Mouse (Mus musculus): Measurements from ENCODE around the gene Vkorc1.
"Not testable (repeated sequence)": the region's sequence is repeated elsewhere in the genome, so short reads cannot be mapped to it uniquely, and the experiment has no call there.

The Vkorc1 gene

DNA sequence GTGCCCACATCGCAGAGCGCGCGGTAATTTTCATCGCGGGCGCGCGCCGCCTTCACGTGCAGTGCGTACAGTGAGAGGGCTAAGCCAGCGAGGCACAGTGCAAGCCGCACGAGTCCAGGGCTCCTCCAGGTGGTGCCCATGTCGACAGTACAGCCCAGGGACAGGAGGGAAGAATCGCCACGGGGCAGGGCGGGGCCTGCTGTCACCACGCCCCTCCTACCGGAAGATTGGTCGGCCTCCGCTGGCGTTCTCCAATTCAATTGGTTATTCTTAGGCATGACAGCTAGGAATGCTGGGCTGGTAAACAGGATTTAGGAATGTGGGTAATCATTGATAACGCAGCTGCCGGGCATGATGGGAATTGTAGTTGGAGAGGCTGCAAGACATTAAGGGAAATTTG lies at the start of gene Vkorc1, which contains the start of gene Gm21974:
Gene Vkorc1, minus strand, starts transcription at position 176 of the 400 bp plus-strand sequence.
Gene Gm21974, minus strand, starts transcription at position 13 of the 400 bp plus-strand sequence.
- DNase-seq: peak; percentile 91

DNA sequence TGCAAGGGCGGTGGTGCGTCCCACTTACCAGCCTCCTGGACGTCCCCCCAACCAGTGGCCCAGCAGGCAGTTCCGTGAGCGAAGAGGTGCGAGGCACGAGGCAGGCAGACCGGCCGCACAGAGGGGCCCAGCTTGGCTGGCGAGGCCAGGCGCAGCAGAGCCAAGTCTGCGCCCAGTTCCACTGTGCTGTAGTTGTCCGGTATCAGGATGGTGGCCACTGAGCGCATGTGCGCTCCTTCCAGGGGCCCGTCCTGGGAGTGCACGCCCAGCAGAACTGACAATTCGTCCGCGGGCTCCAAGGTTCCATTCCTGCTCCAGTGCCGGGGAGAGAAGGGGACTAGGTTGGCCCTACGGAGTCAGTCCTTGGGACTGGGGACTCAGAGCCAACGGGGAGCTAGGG lies 49.2 kb upstream of the Vkorc1 start:
- DNase-seq: no peak

DNA sequence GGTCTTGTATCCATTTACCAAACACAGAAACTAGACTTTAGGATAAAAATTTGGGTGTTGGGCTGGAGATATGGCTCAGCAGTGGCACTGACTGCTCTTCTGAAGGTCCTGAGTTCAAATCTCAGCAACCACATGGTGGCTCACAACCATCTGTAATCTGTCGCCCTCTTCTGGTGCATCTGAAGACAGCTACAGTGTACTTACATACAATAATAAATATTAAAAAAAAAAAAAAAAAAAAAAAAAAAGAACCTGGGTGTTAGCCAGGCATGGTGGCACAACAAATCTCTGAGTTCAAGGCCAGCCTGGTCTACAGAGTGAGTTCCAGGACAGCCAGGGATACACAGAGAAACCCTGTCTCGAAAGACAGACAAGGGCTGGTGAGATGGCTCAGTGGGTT lies 46.7 kb upstream of the Vkorc1 start:
- not testable (repeated sequence) for DNase-seq

DNA sequence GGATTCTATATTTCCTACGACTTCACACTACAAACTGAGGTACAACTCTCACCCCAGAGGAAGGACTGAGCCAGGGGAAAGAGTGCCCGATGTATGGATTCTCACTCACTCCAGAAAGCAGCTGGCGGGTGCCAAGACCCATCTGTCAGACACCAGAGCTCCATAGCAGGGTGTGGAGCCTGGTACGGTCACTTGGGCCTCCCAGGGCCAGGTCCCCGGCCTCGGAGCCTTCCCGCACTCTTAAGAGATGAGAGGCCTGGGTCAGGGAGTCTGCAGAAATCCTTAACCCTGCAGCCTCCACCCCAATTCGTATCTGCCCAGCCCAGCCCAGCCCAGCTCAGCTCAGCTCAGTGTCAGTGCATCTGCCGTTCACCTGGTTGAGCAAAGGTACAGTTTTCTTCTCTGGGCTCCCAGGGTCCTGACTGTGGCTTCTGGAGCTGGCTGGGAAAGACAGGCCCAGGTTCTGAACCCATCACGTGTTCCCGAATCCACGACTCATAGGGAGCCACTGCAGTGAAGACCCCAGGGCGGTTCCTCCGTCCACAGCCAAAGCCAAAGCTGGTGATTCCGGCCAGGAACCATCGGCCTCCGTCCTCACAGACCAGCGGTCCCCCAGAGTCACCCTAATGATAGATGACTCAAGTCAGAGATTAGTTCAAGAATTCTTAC lies 40.9 kb upstream of the Vkorc1 start:
- no peak for DNase-seq

DNA sequence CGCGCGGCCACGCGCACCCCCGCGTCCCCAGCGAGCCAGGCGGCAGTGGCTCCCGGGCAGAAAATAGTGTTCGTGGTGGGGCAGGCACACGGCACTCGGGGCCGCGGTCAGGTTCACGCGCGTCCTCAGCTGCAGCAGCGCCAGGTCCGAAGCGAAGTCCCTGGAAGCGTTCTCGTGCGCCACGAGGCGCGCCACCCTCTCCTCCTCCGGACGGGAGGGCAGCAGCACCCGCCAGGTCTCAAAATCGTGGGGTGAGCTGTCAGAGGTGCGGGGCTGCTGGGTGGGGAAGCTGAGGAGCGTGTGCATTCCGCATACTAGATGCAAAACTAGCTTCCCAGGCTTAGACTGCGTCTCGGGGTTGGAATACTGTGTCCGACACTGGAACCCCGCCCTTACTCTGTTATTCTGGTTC lies 40.3 kb upstream of the Vkorc1 start:
- DNase-seq: no peak

DNA sequence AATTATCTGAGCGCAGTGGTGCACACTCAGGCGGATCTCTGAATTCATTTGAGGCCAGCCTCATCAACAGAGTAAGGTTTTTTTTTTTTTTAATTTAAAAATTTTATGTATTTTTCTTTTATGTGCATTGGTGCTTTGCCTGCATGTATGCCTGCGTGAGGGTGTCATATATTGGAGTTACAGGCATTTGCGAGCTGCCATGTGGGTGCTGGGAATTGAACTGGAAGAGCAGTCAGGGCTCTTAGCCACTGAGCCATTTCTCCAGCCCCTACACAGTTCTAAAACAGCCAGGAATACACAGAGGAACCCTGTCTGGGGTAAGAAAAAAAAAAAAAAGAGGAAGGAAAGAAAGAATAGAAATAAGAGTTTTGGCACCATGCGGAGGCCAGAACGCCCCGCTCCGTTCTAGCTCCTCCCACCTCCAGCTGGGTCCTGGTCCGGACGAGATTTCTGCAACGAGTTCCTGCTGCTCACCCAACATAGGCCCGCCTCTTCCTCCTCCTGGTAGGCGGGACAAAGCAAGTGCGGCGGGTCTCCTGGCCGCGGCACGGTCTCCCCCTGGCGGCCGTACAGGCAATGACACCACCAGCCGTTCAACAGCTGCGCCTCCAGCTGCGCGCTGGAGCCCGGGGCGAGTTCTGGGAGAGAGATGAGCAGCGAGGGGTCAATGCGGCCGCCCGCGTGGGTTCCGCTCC lies 39.8 kb upstream of the Vkorc1 start:
- peak; percentile 96 for DNase-seq

DNA sequence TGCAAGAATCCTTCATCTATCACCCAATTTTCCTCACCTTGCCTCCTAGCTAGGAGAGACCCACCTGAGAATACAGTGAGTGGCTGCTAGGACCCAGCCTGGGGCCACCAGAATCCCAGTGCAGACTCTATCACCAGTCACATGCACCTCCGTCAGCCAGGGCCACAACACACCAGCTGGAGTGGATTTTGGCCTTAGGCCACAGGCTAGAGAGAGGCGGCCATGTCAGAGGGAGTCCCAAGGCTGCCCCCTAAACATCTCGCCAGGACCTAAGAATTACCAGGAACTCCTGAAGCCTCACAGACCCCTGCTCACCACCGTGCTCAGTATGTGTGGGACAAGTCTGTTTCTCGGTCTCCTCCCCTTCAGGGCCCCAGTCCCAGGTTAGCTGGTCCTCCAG lies 38.7 kb upstream of the Vkorc1 start:
- DNase-seq: no peak

DNA sequence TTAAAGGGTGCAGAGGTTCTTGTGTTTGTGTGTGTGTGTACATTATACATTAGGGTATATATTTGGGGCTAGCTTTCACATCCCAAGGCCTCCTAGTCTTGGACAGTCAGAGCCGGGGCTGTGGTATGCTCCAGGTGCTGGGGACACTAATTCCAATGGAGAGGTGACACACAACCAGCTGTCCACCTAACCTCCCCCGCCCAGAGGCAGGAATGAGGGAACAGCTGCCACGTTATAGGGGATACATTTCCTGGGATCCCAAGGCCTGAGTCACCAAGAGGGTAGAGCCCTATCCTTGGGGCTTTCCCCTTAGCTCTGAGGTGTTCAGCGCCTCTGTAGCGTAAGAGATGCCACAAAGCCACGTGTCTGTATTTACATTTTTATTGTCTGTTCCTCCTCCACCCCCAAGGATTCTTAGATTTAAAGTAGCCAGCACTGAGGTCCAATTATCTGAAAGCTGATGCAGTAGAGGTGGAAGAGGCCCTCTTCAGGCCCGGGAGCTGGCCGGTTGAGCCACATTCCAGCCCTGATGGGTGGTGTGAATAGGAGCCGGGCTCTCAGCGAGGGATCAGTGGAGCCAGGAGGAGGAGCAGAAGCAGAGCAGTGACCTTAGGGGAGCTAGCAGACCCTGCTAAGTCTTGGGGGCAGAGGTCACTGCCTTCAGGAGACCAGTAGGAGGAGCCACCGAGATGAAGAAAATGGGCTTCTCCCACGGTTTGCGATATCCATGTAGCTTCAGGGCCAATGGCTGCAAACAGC lies 37.0 kb upstream of the Vkorc1 start:
- DNase-seq: no peak

DNA sequence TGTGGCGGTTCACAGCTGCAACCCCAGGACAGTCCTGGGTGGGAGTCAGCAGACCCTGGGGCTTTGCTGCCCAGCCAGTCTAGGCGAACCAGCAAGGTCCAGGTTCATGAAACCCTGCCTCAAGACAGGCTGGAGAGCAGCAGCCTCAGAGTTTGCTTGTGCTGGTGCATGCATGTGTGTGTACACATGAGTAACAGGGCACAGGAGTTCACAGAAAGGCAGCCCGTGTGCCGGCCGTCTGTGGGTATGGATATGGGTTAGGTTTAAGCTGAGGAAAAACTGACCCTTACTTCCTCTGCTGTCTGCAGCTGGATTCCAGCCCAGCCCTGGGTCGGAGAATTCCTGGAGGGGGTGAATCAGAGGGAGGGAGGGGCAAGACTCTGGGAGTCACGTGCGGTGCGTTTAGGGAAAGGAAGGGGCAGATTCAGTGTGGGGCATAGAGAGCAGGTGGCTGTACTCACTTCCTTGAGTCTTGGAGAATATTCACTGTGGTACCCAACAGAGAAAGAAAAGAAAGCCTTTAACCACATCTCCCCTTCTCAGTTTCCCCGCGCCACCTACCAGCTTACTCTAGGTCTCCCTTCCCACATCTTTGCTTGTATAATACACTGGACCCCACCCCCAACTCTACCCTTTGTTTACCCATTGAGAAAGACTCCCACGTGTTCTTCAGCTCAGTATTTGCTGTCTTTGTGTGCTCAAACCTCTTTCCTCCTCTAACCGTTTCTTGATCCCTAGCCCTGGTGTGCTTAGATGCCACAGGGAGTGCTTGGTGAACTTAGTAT lies 36.1 kb upstream of the Vkorc1 start:
- no peak for DNase-seq

DNA sequence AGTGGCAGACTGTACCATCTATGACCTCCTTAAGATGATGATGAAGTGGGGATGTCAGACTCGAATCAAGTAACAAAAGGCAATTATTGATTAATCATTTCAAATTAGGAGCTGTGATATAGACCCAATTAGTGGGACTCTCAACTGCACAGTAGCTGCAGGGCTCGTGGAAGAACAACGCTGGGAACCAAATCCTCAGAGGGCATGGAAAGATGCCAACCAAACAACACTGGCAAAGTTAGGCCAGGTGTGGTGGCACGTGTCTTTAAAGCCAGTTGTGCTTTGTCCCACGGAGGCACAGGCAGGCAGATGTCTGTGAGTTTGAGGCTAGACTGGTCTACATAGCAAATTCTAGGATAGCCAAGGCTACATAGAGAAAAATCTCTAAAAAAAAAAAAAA lies 35.2 kb upstream of the Vkorc1 start:
- DNase-seq: no peak

DNA sequence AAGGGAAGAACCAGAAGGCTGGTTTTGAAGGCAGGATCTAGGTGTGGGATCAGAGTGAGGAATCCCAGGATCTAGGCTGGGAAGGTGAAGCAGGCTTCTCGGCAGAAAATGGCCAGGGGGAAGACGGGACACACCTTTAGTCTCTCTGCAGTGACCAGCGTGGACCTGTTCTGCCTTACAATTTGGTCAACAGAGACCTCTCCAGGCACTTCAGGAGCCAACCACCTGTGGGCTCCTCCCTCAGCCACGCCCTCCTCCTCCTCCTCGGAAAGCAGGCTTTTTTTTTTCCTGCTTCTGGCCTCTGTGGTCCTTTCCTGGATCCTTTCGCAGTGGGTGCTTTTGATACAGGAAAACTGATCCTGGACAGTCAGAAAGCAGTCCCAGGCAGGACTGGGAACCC lies 34.5 kb upstream of the Vkorc1 start, which contains the start of gene Prss8:
Gene Prss8, minus strand, starts transcription at position 182 of the 400 bp plus-strand sequence.
- DNase-seq: no peak

DNA sequence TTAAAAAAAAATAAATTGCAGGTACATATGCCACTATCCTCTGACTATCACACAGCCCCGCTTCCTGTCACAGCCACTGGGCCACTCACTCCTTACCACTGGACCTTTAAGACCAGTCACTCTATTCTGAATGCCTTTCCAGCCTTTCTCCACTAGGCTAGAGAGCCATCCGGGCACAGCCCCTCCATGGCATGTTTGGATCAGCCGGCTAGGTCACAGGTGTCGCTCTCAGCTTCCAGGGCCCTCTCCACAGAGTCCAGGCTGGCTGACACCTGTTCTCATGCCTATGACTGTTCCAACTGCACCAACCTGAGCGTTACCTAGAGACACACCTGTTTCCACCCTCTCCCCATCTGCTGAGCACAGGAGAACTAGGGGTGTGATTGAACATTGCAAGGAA lies 33.2 kb upstream of the Vkorc1 start:
- DNase-seq: no peak

DNA sequence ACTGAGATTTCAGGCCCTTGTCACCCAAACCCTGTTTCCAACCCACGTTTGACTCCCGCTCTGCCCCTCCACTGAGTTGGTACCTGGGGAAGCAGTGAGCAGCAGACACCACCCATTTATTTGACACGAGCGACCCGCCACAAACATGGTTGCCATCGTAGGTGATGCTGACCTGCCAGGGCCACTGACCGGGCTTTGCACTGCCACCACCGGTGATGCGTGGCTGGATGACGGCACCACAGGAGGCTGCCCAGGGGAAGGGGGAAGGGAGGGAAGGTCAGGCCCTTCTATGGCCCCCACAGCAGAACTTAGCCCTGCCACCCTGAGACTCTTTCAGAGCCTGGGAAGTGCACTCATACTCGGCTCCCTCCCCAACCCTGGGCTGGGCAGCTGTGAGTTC lies 32.3 kb upstream of the Vkorc1 start:
- no peak for DNase-seq

DNA sequence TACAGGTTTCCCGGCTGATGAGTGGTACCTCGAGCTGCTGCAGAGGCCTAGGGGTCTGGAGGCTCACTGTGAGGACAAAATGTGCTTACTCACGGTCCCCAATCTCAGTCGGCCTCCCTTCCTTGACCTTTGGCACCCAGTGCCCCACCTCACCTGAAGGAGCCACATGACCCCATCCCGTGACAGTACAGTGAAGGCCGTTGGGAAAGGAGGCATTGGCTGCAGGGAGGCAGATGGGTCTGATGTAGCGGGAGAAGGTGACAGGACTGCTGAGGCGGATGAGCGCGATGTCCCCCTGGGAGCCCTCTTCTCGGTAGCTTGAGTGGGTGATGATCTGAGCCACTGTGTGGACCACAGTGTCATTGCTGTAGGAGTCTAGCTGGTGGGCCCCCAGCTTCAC lies 31.4 kb upstream of the Vkorc1 start:
- no peak for DNase-seq

DNA sequence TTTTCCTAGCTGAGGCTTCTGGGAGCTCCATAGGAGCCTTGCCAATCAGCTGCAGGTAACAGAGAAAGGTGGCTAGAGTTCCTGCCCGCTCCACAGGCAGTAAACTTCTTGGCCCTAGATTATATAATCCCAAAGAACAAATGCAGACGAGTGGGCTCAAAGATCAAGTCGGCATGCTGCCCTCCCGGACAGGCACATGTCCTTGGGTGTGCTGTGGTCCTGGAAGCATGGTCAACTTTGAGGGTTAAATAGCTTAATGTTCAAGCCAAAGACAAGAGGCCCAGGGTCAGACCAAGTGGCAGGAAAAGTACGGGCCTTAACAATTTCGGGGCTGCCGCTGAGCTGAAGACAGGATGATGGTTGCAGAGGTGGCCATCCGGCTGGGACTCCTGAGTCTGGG lies 30.6 kb upstream of the Vkorc1 start:
- no peak for DNase-seq

DNA sequence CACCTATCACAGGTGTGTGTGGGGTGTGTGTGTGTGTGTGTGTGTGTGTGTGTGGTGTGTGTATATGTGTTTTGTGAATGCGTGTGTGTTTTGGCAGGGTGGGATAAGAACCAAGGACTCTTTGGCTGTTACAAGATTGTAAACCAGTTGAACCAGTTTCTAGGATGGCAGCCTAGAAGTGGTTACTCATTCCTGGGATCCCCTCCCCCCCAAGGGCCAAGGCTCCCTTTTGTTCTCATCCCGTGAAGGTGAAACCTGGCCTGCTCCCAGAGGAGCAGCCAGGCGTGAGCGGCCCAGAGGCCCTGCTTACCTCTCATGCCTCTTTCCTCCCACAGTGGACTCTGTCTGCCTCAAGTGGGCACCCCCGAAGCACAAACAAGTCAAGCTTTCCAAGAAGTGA lies 29.8 kb upstream of the Vkorc1 start:
- DNase-seq: no peak

DNA sequence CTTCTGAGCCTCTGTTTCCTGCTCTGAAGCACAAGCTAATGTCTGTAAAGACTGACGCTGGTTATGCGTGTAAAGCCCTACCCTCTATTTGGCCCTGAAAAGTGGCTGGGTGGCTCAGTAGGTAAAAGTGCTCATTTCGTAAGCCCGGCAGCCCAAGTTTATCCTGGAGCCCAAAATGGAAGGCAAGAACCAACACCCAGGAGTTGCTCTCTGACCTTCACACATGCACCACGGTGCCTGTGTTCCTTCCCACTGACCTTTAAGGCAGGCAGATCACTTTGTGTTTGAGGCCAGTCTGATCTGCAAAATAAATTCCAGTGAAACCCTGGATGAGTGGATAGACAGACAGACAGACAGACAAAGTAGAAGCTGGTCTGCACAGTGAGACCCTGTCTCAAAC lies 28.3 kb upstream of the Vkorc1 start:
- no peak for DNase-seq

DNA sequence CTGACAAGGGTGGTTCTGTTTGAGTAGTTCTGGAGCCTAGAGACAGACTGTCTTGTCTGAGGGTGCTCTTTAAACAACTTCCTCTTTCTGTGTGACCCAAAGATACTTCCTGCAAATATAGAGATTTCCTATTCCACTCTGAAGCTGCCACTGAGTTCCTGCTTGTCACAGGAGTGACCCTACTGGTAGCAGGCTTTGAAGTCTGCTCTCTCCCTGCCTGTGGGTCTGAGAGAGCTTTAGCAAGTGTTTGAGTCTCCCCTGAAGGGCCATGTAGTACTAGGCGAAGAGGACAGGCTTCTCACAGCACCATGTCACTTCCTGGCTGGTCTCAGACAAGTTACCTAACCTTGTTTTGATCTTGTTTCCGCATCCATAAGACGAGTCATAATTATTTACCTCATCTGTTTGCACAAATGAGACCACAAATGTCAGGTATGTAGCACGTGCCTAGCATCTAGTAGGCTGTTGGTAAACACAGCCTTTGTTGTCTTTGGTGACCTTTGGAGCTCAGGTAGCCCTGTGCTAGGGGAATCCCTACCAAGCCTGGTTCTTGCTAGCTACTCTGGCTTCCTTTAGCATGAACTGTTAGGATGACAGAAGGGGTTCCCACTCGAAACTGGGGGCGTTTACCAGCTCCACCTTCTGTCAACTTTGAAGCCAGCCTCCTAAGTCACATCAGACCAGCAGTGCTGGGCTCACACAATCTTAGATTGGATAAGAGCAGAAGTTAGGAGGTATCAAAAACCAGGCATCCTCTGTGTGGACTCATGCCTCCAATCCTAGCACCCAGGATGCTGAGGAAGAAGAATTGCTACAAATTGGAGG lies 27.2 kb upstream of the Vkorc1 start:
- DNase-seq: no peak

DNA sequence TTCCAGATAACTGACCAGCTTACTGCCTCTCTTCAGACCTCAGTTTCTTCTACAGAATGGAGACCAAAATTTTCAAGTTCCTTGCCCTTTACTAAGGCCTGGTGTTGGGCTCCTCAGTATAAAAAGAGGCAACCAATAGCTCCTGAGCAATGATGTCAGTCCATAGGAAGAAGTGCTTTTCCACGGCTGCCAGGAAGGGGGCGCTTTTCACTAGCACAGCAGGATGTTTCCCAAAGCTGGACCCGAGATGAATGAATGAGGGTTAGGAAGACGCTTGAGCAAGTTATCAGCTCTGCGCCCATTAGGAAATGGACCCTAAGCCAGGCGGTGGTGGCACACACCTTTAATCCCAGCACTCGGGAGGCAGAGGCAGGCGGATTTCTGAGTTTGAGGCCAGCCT lies 26.1 kb upstream of the Vkorc1 start:
- DNase-seq: peak; percentile 61

DNA sequence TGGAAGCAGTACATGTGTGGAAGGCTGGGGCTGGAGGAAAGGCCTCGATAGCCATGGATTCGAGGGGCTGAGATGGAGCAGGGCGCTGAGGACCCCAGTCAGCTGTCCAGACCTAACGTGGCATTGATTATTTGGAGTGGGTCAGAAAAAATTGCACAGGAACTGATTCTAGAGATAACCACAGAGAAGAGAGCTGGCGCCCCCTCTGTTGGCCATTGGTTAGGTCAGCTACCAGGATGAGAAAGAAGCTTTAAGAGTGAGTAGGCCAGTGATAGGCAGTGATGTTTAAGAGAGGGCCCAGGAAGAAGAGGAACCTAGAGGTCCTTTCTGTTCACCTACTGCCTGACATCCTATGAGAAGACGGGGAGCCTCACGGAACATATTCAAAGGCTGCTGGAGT lies 23.9 kb upstream of the Vkorc1 start:
- peak; percentile 71 for DNase-seq

DNA sequence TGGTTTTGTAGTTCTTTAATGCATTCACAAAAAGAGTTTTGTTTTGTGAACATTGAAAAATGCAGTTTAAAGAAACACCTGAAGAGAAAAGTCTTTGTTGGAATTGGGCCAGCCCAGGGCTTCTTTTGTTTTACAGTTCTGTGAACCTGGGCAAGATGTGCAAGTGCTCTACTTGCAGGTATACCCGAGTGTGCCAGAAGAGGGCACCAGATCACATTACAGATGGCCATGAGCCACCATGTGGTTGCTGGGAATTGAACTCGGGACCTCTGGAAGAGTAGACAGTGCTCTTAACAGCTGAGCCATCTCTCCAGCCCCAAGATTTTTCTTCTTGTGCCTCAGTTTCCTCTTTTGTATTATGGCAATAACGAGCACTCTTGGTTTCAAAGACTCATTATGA lies 22.8 kb upstream of the Vkorc1 start:
- peak; percentile 86 for DNase-seq

DNA sequence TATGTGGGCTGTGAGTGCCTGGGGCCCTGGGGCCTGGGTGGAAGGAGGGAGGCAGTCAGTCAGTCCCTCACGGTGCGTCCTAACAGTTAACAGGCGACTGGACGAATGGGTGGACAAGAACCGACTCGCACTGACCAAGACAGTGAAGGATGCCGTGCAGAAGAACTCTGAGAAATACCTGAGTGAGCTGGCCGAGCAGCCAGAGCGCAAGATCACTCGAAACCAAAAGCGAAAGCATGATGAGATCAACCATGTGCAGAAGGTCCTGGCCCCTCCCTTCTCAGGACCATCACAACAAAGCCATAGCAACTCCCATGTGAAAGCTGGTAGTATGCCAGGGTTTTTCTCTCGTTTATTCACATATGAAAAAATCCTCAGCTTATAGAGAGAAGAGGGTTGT lies 19.9 kb upstream of the Vkorc1 start:
- DNase-seq: no peak
